In the genomic region with DNA sequence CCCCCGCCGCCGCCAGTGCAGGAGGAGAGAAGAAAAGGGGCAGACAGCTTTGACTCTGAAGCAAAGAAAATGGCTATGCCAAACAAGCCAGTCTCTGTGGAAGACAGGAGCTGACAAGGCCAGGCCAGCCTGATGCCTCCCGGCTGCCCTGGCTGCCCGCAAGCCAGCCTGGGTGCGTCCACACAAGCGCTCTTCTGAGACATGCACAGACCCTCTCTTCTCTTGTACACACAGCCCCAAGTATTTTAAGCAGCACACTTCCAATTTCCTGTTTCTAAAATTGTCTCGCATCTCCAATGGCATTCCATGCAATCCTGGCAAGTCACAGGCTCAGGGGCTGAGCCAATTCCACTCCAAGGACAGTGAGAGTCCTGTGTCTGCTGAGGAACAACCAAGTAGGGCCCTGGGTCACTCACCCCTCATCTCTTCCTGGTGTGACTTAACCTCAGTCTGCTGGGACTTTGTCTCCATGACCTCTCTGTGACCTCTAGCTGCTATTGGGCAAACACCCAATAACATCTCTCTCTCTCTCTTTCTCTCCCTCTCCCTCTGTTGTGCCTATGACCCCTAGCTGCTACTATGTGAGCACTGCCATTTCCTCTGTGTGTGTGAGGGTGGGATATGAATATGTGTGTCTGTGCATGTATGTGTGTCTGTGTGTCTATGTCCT, we compare ENCODE assay signal across 8 mouse cellular contexts.
DNase-seq lines count a peak whose midpoint lies in the region; ATAC-seq and TF ChIP-seq lines count a peak whose summit lies in the region.

No protein-coding gene starts in this region.

- TF ChIP-seq EP300 in liver, embryonic 14.5 days (IDR thresholded peaks at IDR 0.05; ENCODE audit: low read depth), result no peak

- H3K4me1 ChIP-seq in liver, embryonic 14.5 days (replicated peaks; ENCODE audit: control insufficient read depth in 2 of 2, insufficient read depth in 2 of 2, low read length in 1 of 2), result peaks cover 6 to 27% of the 10 kb centered on the region in 2 experiments
- peaks cover 52% of the 10 kb centered on the region for H3K4me1 ChIP-seq in neural tube, embryonic 13.5 days (replicated peaks)

- H3K9ac ChIP-seq in liver, embryonic 14.5 days (replicated peaks), result no peak overlapping the region
- H3K9ac ChIP-seq in neural tube, embryonic 13.5 days, result peak overlapping the region; percentile 63

- no peaks in the 10 kb centered on the region for H3K9me3 ChIP-seq in liver, embryonic 14.5 days (ENCODE audit: control insufficient read depth, low read length)
- H3K9me3 ChIP-seq in neural tube, embryonic 13.5 days, result no peaks in the 10 kb centered on the region

- no peak overlapping the region for H3K4me2 ChIP-seq in liver, embryonic 14.5 days (ENCODE audit: low read depth)
- H3K4me2 ChIP-seq in neural tube, embryonic 13.5 days, result no peak overlapping the region

- H3K27ac ChIP-seq in liver, embryonic 14.5 days, result no peak overlapping the region
- peak overlapping the region; percentile 94 for H3K27ac ChIP-seq in neural tube, embryonic 13.5 days (replicated peaks)

- no peaks in the 10 kb centered on the region for H3K27me3 ChIP-seq in liver, embryonic 14.5 days (ENCODE audit: control insufficient read depth, insufficient read depth, low read length)
- H3K27me3 ChIP-seq in neural tube, embryonic 13.5 days, result no peaks in the 10 kb centered on the region

- no peaks in the 10 kb centered on the region for H3K36me3 ChIP-seq in liver, embryonic 14.5 days (replicated peaks; ENCODE audit: control insufficient read depth, insufficient read depth, low read depth)
- H3K36me3 ChIP-seq in neural tube, embryonic 13.5 days, result no peaks in the 10 kb centered on the region

- 70% methylated on average over 8 of the region's 8 CpGs for WGBS in liver, embryonic 14.5 days (ENCODE audit: insufficient replicate concordance)
- 23% methylated on average over 8 of the region's 8 CpGs for WGBS in neural tube, embryonic 13.5 days

- peak; percentile 59 for DNase-seq in adrenal gland, adult 2 months
- DNase-seq in adrenal gland, adult 18-20 months (ENCODE audit: low spot score in 2 of 2), result no peak
- peak; percentile 65 for DNase-seq in brain, adult 2 months (ENCODE audit: low read depth, low spot score)
- peak; percentile 68 for DNase-seq in heart, adult 8-10 months (ENCODE audit: low spot score)
- DNase-seq in kidney, adult 18-20 months, result peak; percentile 42
- peak in 1 of 3 experiments; percentile 9 for DNase-seq in liver, embryonic 14.5 days (ENCODE audit: low read depth in 3 of 3, low spot score in 3 of 3)
- no peak for DNase-seq in natural killer cell, adult 2 months (ENCODE audit: low spot score in 2 of 2)

- peak; percentile 50 for ATAC-seq in liver, embryonic 14.5 days (ENCODE audit: insufficient read depth)
- peak; percentile 56; the same call in 1 of the 2 replicates for ATAC-seq in neural tube, embryonic 13.5 days (ENCODE audit: low read depth)

- H3K4me3 ChIP-seq in liver, embryonic 14.5 days (ENCODE audit: insufficient read depth in 1 of 2, low read depth in 2 of 2, low read length in 2 of 2), result no peak overlapping the region
- H3K4me3 ChIP-seq in neural tube, embryonic 13.5 days, result no peak overlapping the region

- no peak for TF ChIP-seq CTCF in liver, embryonic 14.5 days (IDR thresholded peaks at IDR 0.05; ENCODE audit: low read depth)

Comparison
In these comparisons a context has a peak if more than half of its experiments do, and no peak if none do; other contexts are left out.
1. DNase-seq: peak in adrenal gland, adult 2 months (single experiment), brain, adult 2 months (single experiment), heart, adult 8-10 months (single experiment) and kidney, adult 18-20 months (single experiment); none in adrenal gland, adult 18-20 months (0 of 2) and natural killer cell, adult 2 months (0 of 2).